Mouse (Mus musculus) cerebellum, adult 8-10 months (tissue): ENCODE measurements around the gene Fam19a3.
A peak's percentile ranks its signal among the peaks of the same experiment; 100 is the strongest.
"Not testable (repeated sequence)": the region's sequence is repeated elsewhere in the genome, so short reads cannot be mapped to it uniquely, and the experiment has no call there.

Experiments
- DNase-seq: peaks from one replicate; pipeline ENCODE4 v3.0.0; 2022

Fam19a3 gene

GRCm38 (mm10) chr3:104758869-104759268, 22.8 kb downstream of the Fam19a3 start:
- DNase-seq: no peak

- peak; percentile 30 for DNase-seq
These were observed 23.2 kb downstream of the Fam19a3 start for GRCm38 (mm10) chr3:104758406-104758805.

GRCm38 (mm10) chr3:104752845-104753244, 28.8 kb downstream of the Fam19a3 start:
- not testable (repeated sequence) for DNase-seq

- DNase-seq: no peak
These were observed 37.8 kb downstream of the Fam19a3 start for GRCm38 (mm10) chr3:104743864-104744263.

- DNase-seq: no peak
These were observed 38.5 kb downstream of the Fam19a3 start for GRCm38 (mm10) chr3:104743161-104743560.

- no peak for DNase-seq
These were observed 39.7 kb downstream of the Fam19a3 start for GRCm38 (mm10) chr3:104741954-104742353.

GRCm38 (mm10) chr3:104734654-104735053, 47.0 kb downstream of the Fam19a3 start:
- DNase-seq: no peak

- no peak for DNase-seq
These were observed 48.7 kb downstream of the Fam19a3 start for GRCm38 (mm10) chr3:104732907-104733306.

- DNase-seq: no peak
These were observed 52.3 kb downstream of the Fam19a3 start for GRCm38 (mm10) chr3:104729270-104729839.
